Mouse (Mus musculus): Measurements from ENCODE around the gene Npb. TPM values are rescaled to one million over a fixed set of nuclear protein-coding genes. Genes with fewer than 3 reads are reported as not detected.
"Not testable (repeated sequence)": the region's sequence is repeated elsewhere in the genome, so short reads cannot be mapped to it uniquely, and the experiment has no call there.

Gene Npb
- 2.3 and 2.8 TPM in 2 replicates for polyA plus RNA-seq (2015; fragmentation: Nextera tagmentation; extraction: Ambion mirVana)

- Histone ChIP-seq H3K9me3 (no peaks in the 10 kb centered on the region), H3K4me3 (peak within 1 kb of the TSS; percentile 40), H3K9ac (peak within 1 kb of the TSS; percentile 63), H3K36me3 (peaks cover 79% of the 10 kb centered on the region), H3K4me2 (replicated peaks) (peak within 1 kb of the TSS; percentile 67), H3K4me1 (peaks cover 20% of the 10 kb centered on the region), H3K27ac (no peak within 1 kb of the TSS; the same call in 1 of the 2 replicates), H3K27me3 (peaks cover 25% of the 10 kb centered on the region)
- WGBS = 4% methylated on average over 45 of the region's 45 CpGs
- ATAC-seq (ENCODE audit: low FRiP score, low read depth) = no peak
Observed at GRCm38 (mm10) chr11:120608241-120609034, at the start of gene Npb. Npb (plus strand) TSS chr11:120608477.

- not testable (repeated sequence) for H3K4me3 ChIP-seq; H3K27ac ChIP-seq; H3K27me3 ChIP-seq; H3K4me1 ChIP-seq; H3K9me3 ChIP-seq; H3K4me2 ChIP-seq (replicated peaks); H3K9ac ChIP-seq; ATAC-seq (ENCODE audit: low FRiP score, low read depth)
- peaks cover 60% of the 10 kb centered on the region for H3K36me3 ChIP-seq
- 89% methylated on average over 6 of the region's 6 CpGs for WGBS
Observed at GRCm38 (mm10) chr11:120558843-120559242, 49.4 kb upstream of the Npb start.

- H3K4me1 ChIP-seq = no peaks in the 10 kb centered on the region
- no peaks in the 10 kb centered on the region for H3K27me3 ChIP-seq
- ATAC-seq (ENCODE audit: low FRiP score, low read depth) = no peak
- no peak overlapping the region for H3K4me3 ChIP-seq
- WGBS = 90% methylated on average over 13 of the region's 13 CpGs
- peaks cover 8% of the 10 kb centered on the region; the same call in 1 of the 2 replicates for H3K9me3 ChIP-seq
- no peak overlapping the region for H3K4me2 ChIP-seq (replicated peaks)
- H3K36me3 ChIP-seq = peaks cover 83% of the 10 kb centered on the region
- H3K9ac ChIP-seq = no peak overlapping the region
- H3K27ac ChIP-seq = peak overlapping the region; percentile 22; the same call in 1 of the 2 replicates
Observed at GRCm38 (mm10) chr11:120560952-120561728, 47.1 kb upstream of the Npb start.

GRCm38 (mm10) chr11:120562949-120563348 lies 45.3 kb upstream of the Npb start:
- no peak overlapping the region for H3K4me2 ChIP-seq (replicated peaks)
- H3K4me1 ChIP-seq = 0 out of 2 replicates have a peak, but pooled peaks cover 5% of the 10 kb centered on the region
- H3K4me3 ChIP-seq = no peak overlapping the region
- no peak overlapping the region for H3K27ac ChIP-seq
- H3K9ac ChIP-seq = no peak overlapping the region
- no peaks in the 10 kb centered on the region for H3K27me3 ChIP-seq
- no peak for ATAC-seq (ENCODE audit: low FRiP score, low read depth)
- H3K9me3 ChIP-seq = no peaks in the 10 kb centered on the region
- 96% methylated on average over 13 of the region's 13 CpGs for WGBS
- H3K36me3 ChIP-seq = peaks cover 94% of the 10 kb centered on the region

- 87% methylated on average over 9 of the region's 9 CpGs for WGBS
- H3K27me3 ChIP-seq = no peaks in the 10 kb centered on the region
- H3K9me3 ChIP-seq = no peaks in the 10 kb centered on the region
- no peak overlapping the region for H3K9ac ChIP-seq
- H3K4me2 ChIP-seq (replicated peaks) = no peak overlapping the region
- ATAC-seq (ENCODE audit: low FRiP score, low read depth) = no peak
- no peak overlapping the region for H3K4me3 ChIP-seq
- 0 out of 2 replicates have a peak, but pooled peaks cover 5% of the 10 kb centered on the region for H3K4me1 ChIP-seq
- H3K27ac ChIP-seq = no peak overlapping the region
- peaks cover 98% of the 10 kb centered on the region for H3K36me3 ChIP-seq
Observed at GRCm38 (mm10) chr11:120565114-120565513, 43.2 kb upstream of the Npb start.

GRCm38 (mm10) chr11:120568324-120568723 lies 40.0 kb upstream of the Npb start:
- Histone ChIP-seq H3K27me3 (no peaks in the 10 kb centered on the region), H3K9me3 (no peaks in the 10 kb centered on the region), H3K36me3 (peaks cover 81% of the 10 kb centered on the region), H3K27ac (no peak overlapping the region), H3K4me2 (replicated peaks) (no peak overlapping the region), H3K9ac (0 out of 2 replicates have a peak overlapping the region, but pooled peaks have one; percentile 35), H3K4me3 (no peak overlapping the region), H3K4me1 (peaks cover 22% of the 10 kb centered on the region)
- no peak for ATAC-seq (ENCODE audit: low FRiP score, low read depth)
- whole genome bisulfite sequencing = 95% methylated on average over 6 of the region's 6 CpGs

- Histone ChIP-seq H3K4me3 (peak overlapping the region; percentile 99), H3K4me2 (replicated peaks) (peak overlapping the region; percentile 95), H3K4me1 (peaks cover 29% of the 10 kb centered on the region), H3K9ac (peak overlapping the region; percentile 99), H3K27ac (no peak overlapping the region), H3K36me3 (peaks cover 53% of the 10 kb centered on the region), H3K9me3 (no peaks in the 10 kb centered on the region), H3K27me3 (no peaks in the 10 kb centered on the region)
- no peak for ATAC-seq (ENCODE audit: low FRiP score, low read depth)
- WGBS = 75% methylated on average over 3 of the region's 3 CpGs
Observed at GRCm38 (mm10) chr11:120571122-120571521, 37.2 kb upstream of the Npb start.

GRCm38 (mm10) chr11:120571754-120572416 lies 36.4 kb upstream of the Npb start:
- H3K36me3 ChIP-seq = peaks cover 49% of the 10 kb centered on the region

GRCm38 (mm10) chr11:120572417-120572751 lies 35.9 kb upstream of the Npb start:
- peak; percentile 26; the same call in 1 of the 2 replicates for ATAC-seq (ENCODE audit: low FRiP score, low read depth)
- Histone ChIP-seq H3K27me3 (no peaks in the 10 kb centered on the region), H3K36me3 (peaks cover 49% of the 10 kb centered on the region), H3K9me3 (no peaks in the 10 kb centered on the region), H3K4me1 (peaks cover 24% of the 10 kb centered on the region), H3K4me2 (replicated peaks) (peak overlapping the region; percentile 95), H3K4me3 (peak overlapping the region; percentile 99), H3K27ac (peak overlapping the region; percentile 85), H3K9ac (peak overlapping the region; percentile 99)
- WGBS = under 1% methylated on average over 20 of the region's 24 CpGs

More at GRCm38 (mm10) chr11:120571754-120572416, 36.4 kb upstream of the Npb start:
- Histone ChIP-seq H3K27me3 (no peaks in the 10 kb centered on the region), H3K4me3 (peak overlapping the region; percentile 99), H3K9ac (peak overlapping the region; percentile 99), H3K27ac (peak overlapping the region; percentile 85), H3K4me2 (replicated peaks) (peak overlapping the region; percentile 95), H3K4me1 (peaks cover 26% of the 10 kb centered on the region), H3K9me3 (no peaks in the 10 kb centered on the region)
- ATAC-seq (ENCODE audit: low FRiP score, low read depth) = no peak
- 10% methylated on average over 11 of the region's 11 CpGs for WGBS

- H3K4me2 ChIP-seq (replicated peaks) = peak within 1 kb of the TSS; percentile 95
- H3K4me1 ChIP-seq = peaks cover 24% of the 10 kb centered on the region
- peak within 1 kb of the TSS; percentile 99 for H3K9ac ChIP-seq
- peak within 1 kb of the TSS; percentile 94 for H3K27ac ChIP-seq
- no peaks in the 10 kb centered on the region for H3K9me3 ChIP-seq
- peaks cover 49% of the 10 kb centered on the region for H3K36me3 ChIP-seq
- ATAC-seq (ENCODE audit: low FRiP score, low read depth) = peak; percentile 96
- peak within 1 kb of the TSS; percentile 99 for H3K4me3 ChIP-seq
- H3K27me3 ChIP-seq = no peaks in the 10 kb centered on the region
- under 1% methylated on average over 92 of the region's 94 CpGs for WGBS
Observed at GRCm38 (mm10) chr11:120572752-120573584, 35.3 kb upstream of the Npb start, which contains the start of gene P4hb. P4hb (minus strand) TSS chr11:120573253.

Measured in limb, embryonic 13.5 days (tissue).